Mouse (Mus musculus) neural tube, embryonic 13.5 days (tissue): ENCODE data around the gene Bcan. TPM values are rescaled to one million over a fixed set of nuclear protein-coding genes. Genes with fewer than 3 reads are reported as not detected.
A peak's percentile ranks its signal among the peaks of the same experiment; 100 is the strongest.

ENCODE experiments used
- ATAC-seq: fragments of 200-750 bp; cut with Nextera tagmentation; 2 replicates; pipeline ENCODE4 v1.8.0; 2017; ENCODE audit warnings: low read depth, mild to moderate bottlenecking, moderate TSS enrichment, moderate library complexity
- H3K27ac ChIP-seq: fragments of 300-500 bp; sonication (generic); replicated peaks from 2 replicates; pipeline ENCODE4 v1.5.1; 2015; ENCODE audit warnings: moderate library complexity, mild to moderate bottlenecking, inconsistent platforms
- H3K27me3 ChIP-seq: fragments of 300-500 bp; sonication (generic); 2 replicates; pipeline ENCODE4 v1.6.1; 2015; ENCODE audit warnings: mild to moderate bottlenecking, inconsistent platforms
- H3K36me3 ChIP-seq: fragments of 300-500 bp; sonication (generic); 2 replicates; pipeline ENCODE4 v1.6.1; 2015; ENCODE audit warnings: mild to moderate bottlenecking, inconsistent platforms
- H3K4me1 ChIP-seq: fragments of 300-500 bp; sonication (generic); replicated peaks from 2 replicates; pipeline ENCODE4 v1.6.1; 2015; ENCODE audit warnings: inconsistent platforms
- H3K4me2 ChIP-seq: fragments of 300-500 bp; sonication (generic); 2 replicates; pipeline ENCODE4 v1.6.1; 2015; ENCODE audit warnings: inconsistent platforms, mild to moderate bottlenecking, moderate library complexity
- H3K4me3 ChIP-seq: fragments of 300-500 bp; sonication (generic); 2 replicates; pipeline ENCODE4 v1.5.1; 2015; ENCODE audit warnings: mild to moderate bottlenecking, inconsistent platforms
- H3K9ac ChIP-seq: fragments of 300-500 bp; sonication (generic); 2 replicates; pipeline ENCODE4 v1.6.1; 2015; ENCODE audit warnings: moderate library complexity, mild to moderate bottlenecking, inconsistent platforms
- H3K9me3 ChIP-seq: fragments of 300-500 bp; sonication (generic); 2 replicates; pipeline ENCODE4 v1.6.1; 2016; ENCODE audit warnings: inconsistent platforms
- WGBS: fragments of 180-500 bp; shearing (Covaris S2); methylation state at CpG from one replicate; pipeline ENCODE4 v1.1.7; 2015; 5-methylcytosine and 5-hydroxymethylcytosine counted together
- polyA plus RNA-seq: library from polyadenylated mRNA; unstranded; fragments of >200 nt; fragmentation: Nextera tagmentation; extraction: Ambion mirVana; gene quantifications from 2 replicates; pipeline ENCODE4 v1.2.1, GENCODE M21; 2015

Bcan gene
- polyA plus RNA-seq, 1 experiment from 2014 or later, result 41.3 TPM

DNA sequence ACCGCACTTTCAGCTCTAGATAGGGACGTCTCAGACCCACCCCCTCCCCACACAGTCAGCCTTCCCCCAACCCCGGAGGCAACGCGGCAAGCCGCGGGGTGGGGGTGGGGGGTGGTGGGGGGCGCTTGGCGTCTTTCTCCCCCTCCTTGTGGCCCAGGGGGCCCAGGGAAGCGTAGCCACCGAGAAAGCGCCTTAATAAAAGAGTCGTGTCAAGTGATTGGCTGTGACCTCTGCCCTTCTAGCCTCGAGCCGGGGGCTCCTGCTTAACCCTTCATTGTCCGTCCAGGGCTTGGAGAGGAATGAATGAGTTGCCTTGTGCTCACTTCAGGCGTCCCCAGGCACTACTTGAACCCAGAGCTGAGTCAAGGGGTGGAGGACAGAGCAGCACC, 52.2 kb downstream of the Bcan start:
- ATAC-seq, result 0 out of 2 replicates have a peak, but pooled peaks have one; percentile 11
- peaks cover 82% of the 10 kb centered on the region for H3K4me1 ChIP-seq
- WGBS, result under 1% methylated on average over 17 of the region's 17 CpGs

DNA sequence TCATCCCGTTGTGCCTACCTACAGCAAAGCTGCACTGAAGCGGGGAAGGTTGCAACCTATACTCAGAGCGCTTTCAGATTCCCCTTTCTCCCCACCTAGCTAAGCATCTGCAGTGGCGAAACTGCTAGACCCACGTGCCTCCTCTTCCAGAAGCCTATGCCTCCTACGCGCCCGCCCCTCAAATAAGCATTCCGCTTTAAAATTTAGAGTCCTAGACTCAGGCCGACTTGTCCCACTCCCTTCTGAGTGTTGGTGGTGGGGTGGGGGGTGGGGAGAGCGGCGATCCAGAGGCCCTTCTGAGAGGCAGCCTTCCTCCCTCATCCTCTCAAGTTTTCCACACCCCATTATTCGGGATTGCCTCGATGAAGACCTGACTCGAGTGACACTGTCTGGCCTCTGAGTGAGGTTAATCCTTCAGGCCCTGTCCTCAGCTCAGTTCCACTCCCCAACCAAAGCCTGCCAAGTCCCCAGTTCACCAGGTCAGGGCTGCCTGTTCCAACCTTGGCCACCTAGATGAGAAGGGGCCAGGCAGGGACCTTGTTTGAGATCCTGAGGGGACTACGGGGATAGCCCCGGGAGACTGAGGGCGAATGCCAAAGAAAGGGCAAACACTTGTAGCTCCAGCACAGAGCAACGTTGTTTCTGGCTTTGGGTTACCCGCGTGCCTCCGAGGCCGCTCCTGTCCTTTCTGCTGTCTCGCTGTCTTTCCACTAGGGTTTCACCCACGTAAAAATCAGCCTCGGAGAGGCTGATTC, 52.8 kb downstream of the Bcan start:
- H3K4me1 ChIP-seq, result peaks cover 76% of the 10 kb centered on the region

More for the DNA sequence above, 52.2 kb downstream of the Bcan start:
- H3K27ac ChIP-seq, result peak overlapping the region; percentile 42; the same call in 1 of the 2 replicates
- peak overlapping the region; percentile 40 for H3K4me3 ChIP-seq
- peak overlapping the region; percentile 70 for H3K9ac ChIP-seq
- H3K9me3 ChIP-seq, result no peaks in the 10 kb centered on the region
- peaks cover 3% of the 10 kb centered on the region; the same call in 1 of the 2 replicates for H3K36me3 ChIP-seq
- no peaks in the 10 kb centered on the region for H3K27me3 ChIP-seq
- H3K4me2 ChIP-seq, result peak overlapping the region; percentile 68

DNA sequence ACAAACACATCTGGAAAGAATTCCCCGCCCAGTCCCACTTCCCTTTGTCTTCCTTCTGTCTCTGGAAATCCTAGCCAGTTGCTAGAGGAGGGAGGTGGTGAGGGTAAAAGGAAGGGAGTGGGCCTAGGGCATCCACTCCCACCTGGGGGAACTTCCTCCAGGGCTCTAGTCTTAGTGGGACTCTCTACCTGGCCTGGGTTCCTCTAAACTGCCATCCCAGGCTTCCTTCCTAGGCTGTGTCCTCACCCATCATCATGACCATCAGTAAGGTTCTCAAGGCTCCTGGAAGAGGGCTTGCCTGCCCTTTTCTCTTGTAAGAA, 53.5 kb downstream of the Bcan start:
- no peak for ATAC-seq
- peaks cover 15% of the 10 kb centered on the region for H3K36me3 ChIP-seq
- 0 out of 2 replicates have a peak overlapping the region, but pooled peaks have one; percentile 18 for H3K9ac ChIP-seq
- H3K27ac ChIP-seq, result peak overlapping the region; percentile 49
- H3K27me3 ChIP-seq, result no peaks in the 10 kb centered on the region
- no peak overlapping the region for H3K4me3 ChIP-seq
- H3K4me2 ChIP-seq, result no peak overlapping the region
- H3K9me3 ChIP-seq, result no peaks in the 10 kb centered on the region
- peaks cover 69% of the 10 kb centered on the region for H3K4me1 ChIP-seq
- WGBS, result 22% methylated on average over 1 of the region's 1 CpGs

More for the DNA sequence above, 52.8 kb downstream of the Bcan start:
- Histone ChIP-seq H3K27me3 (no peaks in the 10 kb centered on the region), H3K9me3 (no peaks in the 10 kb centered on the region), H3K4me2 (peak overlapping the region; percentile 68), H3K9ac (peak overlapping the region; percentile 70), H3K27ac (peak overlapping the region; percentile 49), H3K4me3 (peak overlapping the region; percentile 40), H3K36me3 (peaks cover 8% of the 10 kb centered on the region; the same call in 1 of the 2 replicates)
- ATAC-seq, result no peak
- WGBS, result 4% methylated on average over 26 of the region's 26 CpGs

DNA sequence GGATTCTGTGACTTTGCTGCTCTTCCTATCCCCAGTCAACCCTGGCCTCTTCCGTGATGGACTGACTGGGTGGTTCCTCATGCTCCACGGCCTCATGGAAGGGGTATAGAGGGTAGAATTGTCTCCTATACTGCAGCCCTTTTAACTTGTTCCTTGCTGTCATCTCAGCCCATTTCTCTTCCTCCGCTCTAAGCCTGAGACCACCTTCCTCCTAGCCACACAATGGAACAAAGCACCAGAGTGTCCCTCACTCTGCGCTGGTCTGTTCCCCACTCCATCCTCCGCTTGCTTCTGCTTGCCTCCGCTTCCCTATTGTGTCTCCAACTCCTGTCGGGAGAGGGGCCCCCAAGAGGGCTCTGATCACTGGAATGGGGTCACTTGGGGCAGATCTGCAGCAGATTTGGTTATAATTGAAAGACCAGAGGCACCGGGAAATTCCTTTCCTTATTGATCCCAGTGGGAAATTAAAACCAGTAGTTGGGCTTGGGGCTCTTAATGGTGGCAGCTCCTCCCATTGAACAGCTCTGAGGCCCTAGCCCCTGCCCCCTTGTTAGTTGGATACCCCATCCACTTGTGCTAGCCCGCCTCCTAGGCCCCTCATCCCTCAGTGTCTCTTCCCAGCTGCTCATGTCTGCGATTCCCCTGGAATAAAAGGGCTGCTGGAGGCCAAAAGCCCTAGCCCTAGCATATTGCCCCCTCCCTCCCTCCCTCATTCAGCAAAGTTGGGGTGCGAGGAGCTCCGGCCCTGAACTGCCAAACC, 54.1 kb downstream of the Bcan start:
- no peak for ATAC-seq
- Histone ChIP-seq H3K4me1 (peaks cover 65% of the 10 kb centered on the region), H3K27ac (peak overlapping the region; percentile 49), H3K4me2 (no peak overlapping the region), H3K36me3 (peaks cover 20% of the 10 kb centered on the region), H3K27me3 (no peaks in the 10 kb centered on the region), H3K9me3 (no peaks in the 10 kb centered on the region), H3K9ac (peak overlapping the region; percentile 18; the same call in 1 of the 2 replicates), H3K4me3 (no peak overlapping the region)
- WGBS, result 13% methylated on average over 12 of the region's 12 CpGs

DNA sequence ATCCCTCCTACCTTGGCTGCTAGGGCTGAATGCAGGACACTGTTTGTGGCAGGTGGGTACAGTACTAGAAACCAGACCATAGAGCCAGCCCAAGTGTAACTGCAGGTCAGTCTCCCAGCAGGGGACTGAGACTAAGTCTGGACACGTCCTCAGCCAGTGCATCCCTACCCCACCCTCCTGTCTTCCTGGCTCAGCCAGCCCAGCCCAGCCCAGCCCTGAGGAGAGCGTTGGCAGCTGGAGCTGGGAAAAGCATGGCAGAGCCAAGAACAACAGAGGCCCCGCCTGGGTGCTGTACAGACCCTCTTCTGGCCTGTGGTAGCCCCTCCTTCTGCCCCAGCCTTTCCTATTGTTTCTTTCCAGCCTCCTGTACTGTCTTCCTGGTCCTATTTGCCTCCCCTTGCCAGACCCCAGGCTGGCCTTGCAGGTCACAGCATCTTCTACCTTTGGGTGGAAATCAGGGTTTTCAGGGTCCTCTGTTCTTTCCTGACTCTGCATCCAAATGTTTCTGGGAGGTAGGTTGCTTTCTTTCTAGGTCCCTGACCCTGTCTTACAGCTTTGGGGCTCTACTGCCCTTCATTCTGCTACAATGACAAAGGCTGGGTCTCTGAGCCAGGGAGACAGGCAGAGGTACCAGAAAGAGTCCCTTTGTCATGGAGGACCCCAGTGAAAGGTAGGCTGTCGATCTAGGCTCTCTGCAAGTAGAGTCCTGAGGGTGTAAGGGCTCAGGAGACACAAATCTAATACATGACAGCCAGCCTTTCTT, 55.0 kb downstream of the Bcan start:
- Histone ChIP-seq H3K9ac (no peak overlapping the region), H3K4me2 (no peak overlapping the region), H3K36me3 (peaks cover 28% of the 10 kb centered on the region), H3K27me3 (no peaks in the 10 kb centered on the region), H3K4me3 (no peak overlapping the region), H3K4me1 (peaks cover 58% of the 10 kb centered on the region), H3K9me3 (no peaks in the 10 kb centered on the region), H3K27ac (peak overlapping the region; percentile 30; the same call in 1 of the 2 replicates)
- peak; percentile 36 for ATAC-seq
- WGBS, result 3% methylated on average over 4 of the region's 4 CpGs

DNA sequence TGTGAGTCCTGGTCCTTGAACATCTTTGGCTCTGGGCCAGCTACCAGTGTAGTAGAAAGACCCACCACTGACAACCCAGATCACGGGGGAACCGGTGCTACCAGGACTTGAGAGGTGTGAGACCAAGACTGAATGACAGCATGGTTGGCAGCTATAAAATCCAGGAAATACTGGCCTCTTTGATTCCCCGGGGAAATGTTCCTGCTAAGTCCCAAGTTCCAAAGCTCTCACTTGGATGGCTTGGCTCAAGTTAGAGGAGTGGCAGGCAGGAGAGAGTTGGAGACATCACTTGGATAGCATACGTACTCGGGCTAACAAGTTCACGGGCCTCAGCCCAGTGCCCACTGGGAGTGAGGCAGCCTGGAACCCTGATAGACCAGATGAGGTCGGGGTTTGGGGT, 56.4 kb downstream of the Bcan start:
- no peaks in the 10 kb centered on the region for H3K9me3 ChIP-seq
- H3K4me1 ChIP-seq, result peaks cover 43% of the 10 kb centered on the region
- 79% methylated on average over 7 of the region's 7 CpGs for WGBS
- H3K36me3 ChIP-seq, result peaks cover 42% of the 10 kb centered on the region
- no peak overlapping the region for H3K4me2 ChIP-seq
- no peak for ATAC-seq
- H3K4me3 ChIP-seq, result no peak overlapping the region
- no peaks in the 10 kb centered on the region for H3K27me3 ChIP-seq
- H3K9ac ChIP-seq, result no peak overlapping the region
- no peak overlapping the region for H3K27ac ChIP-seq

DNA sequence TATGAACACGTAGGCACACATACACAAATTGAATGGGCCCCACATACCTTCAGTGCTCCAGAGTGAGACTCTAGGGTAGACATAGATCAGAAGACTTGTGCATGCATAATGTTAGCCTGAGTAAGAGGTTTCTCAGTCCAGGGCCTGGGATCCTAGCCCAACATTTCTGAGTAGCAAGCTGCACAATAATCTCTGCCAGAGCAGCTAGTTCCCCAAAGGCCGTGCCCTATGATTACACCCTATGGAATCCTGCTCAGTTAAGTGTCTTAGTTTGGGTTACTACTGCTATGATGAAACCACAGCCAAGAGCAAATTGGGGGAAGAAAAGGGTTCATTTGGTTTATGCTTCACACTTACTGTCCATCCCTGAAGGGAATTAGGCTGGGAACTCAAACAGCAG, 57.6 kb downstream of the Bcan start:
- H3K4me3 ChIP-seq, result no peak overlapping the region
- WGBS, result 94% methylated on average over 2 of the region's 2 CpGs
- H3K27ac ChIP-seq, result no peak overlapping the region
- H3K4me2 ChIP-seq, result no peak overlapping the region
- no peak overlapping the region for H3K9ac ChIP-seq
- H3K4me1 ChIP-seq, result peaks cover 32% of the 10 kb centered on the region
- no peaks in the 10 kb centered on the region for H3K27me3 ChIP-seq
- no peaks in the 10 kb centered on the region for H3K9me3 ChIP-seq
- no peak for ATAC-seq
- peaks cover 53% of the 10 kb centered on the region for H3K36me3 ChIP-seq

DNA sequence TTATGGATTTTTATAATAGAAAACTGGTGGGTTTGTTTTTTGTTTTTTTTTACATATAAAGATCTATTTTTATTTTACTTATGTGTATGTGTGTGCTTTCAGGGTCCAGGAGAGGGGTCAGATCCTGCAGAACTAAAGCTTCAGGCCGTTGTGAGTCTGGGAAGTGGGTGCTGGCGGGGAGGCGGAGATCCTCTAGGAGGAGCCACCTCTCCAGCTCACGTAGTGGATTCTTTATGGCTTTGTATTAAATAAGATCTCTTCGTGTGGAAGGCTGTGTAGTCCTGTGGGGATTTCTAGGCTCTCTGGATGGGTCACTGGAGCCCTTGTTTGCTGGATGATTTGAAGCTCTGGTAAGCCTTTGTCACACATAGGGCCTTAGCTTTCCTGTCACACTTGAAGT, 59.4 kb downstream of the Bcan start:
- Histone ChIP-seq H3K27ac (no peak overlapping the region), H3K4me3 (no peak overlapping the region), H3K36me3 (peaks cover 68% of the 10 kb centered on the region), H3K4me1 (peaks cover 21% of the 10 kb centered on the region), H3K9ac (no peak overlapping the region), H3K9me3 (no peaks in the 10 kb centered on the region), H3K27me3 (no peaks in the 10 kb centered on the region), H3K4me2 (no peak overlapping the region)
- 53% methylated on average over 5 of the region's 5 CpGs for WGBS
- no peak for ATAC-seq

Other genes with a start within 250 kb of the Bcan start
- gene Ntrk1, start 205.1 kb downstream of the Bcan start, polyA plus RNA-seq, result 219 and 314 TPM in 2 replicates
- gene Insrr, start 203.3 kb downstream of the Bcan start, polyA plus RNA-seq, result 3.4 and 5.4 TPM in 2 replicates
- 13.1 and 13.3 TPM in 2 replicates for gene Pear1, start 175.9 kb downstream of the Bcan start, polyA plus RNA-seq
- gene Sh2d2a, start 153.5 kb downstream of the Bcan start, polyA plus RNA-seq, result not detected in 2 replicates
- 16.6 and 17.7 TPM in 2 replicates for gene Prcc, start 114.6 kb downstream of the Bcan start, polyA plus RNA-seq
- 186 and 218 TPM in 2 replicates for gene Hdgf, start 93.9 kb downstream of the Bcan start, polyA plus RNA-seq
- gene Mrpl24, start 80.7 kb downstream of the Bcan start, polyA plus RNA-seq, result 69.5 and 73.0 TPM in 2 replicates
- gene Isg20l2, start 69.9 kb downstream of the Bcan start, polyA plus RNA-seq, result 36.2 and 41.4 TPM in 2 replicates
- gene Rrnad1, start 69.5 kb downstream of the Bcan start, polyA plus RNA-seq, result 20.1 and 22.2 TPM in 2 replicates
- gene Crabp2, start 51.6 kb downstream of the Bcan start, polyA plus RNA-seq, result 193 and 205 TPM in 2 replicates
- gene Nes, start 29.2 kb downstream of the Bcan start, polyA plus RNA-seq, result 44.1 and 47.1 TPM in 2 replicates
- 0.36 and 0.40 TPM in 2 replicates for gene Hapln2, start 27.4 kb upstream of the Bcan start, polyA plus RNA-seq
- 29.5 and 30.3 TPM in 2 replicates for gene Gpatch4, start 42.9 kb upstream of the Bcan start, polyA plus RNA-seq
- 169 and 175 TPM in 2 replicates for gene Naxe, start 58.3 kb upstream of the Bcan start, polyA plus RNA-seq
- not detected in 2 replicates for gene Ttc24, start 78.1 kb upstream of the Bcan start, polyA plus RNA-seq
- gene Iqgap3, start 81.7 kb upstream of the Bcan start, polyA plus RNA-seq, result 3.0 and 3.8 TPM in 2 replicates
- gene Mef2d, start 142.1 kb upstream of the Bcan start, polyA plus RNA-seq, result 15.9 and 19.4 TPM in 2 replicates